Mouse (Mus musculus) bone marrow macrophage, adult 2 months (primary cell): ENCODE results near the gene Tcerg1l. TPM values are rescaled to one million over a fixed set of nuclear protein-coding genes. Genes with fewer than 3 reads are reported as not detected.
A peak's percentile ranks its signal among the peaks of the same experiment; 100 is the strongest.

Source experiments
- H3K27ac ChIP-seq: 2 replicates; pipeline ENCODE4 v1.5.1; 2012; ENCODE audit warnings: low read depth, low read length; ENCODE audit not compliant: insufficient read depth
- H3K4me1 ChIP-seq: 2 replicates; pipeline ENCODE4 v1.6.1; 2012; ENCODE audit warnings: low read length; ENCODE audit not compliant: control insufficient read depth, insufficient read depth
- H3K4me3 ChIP-seq: 2 replicates; pipeline ENCODE4 v1.5.1; 2012; ENCODE audit warnings: mild to moderate bottlenecking, low read length, moderate library complexity; ENCODE audit not compliant: insufficient read depth
- CTCF ChIP-seq: IDR thresholded peaks from 2 replicates; pipeline ENCODE4 v1.5.1; 2012; ENCODE audit warnings: low read depth, mild to moderate bottlenecking, low read length, moderate library complexity
- POLR2A ChIP-seq: IDR thresholded peaks from 2 replicates; pipeline ENCODE4 v1.6.1; 2012; ENCODE audit warnings: mild to moderate bottlenecking, low read depth, low read length, borderline replicate concordance
- polyA plus RNA-seq: library from polyadenylated mRNA; stranded (reverse); fragments of >200 nt; gene quantifications from 2 replicates; pipeline ENCODE4 v1.2.4, GENCODE M21; 2012; ENCODE audit not compliant: missing spikeins, insufficient read depth, insufficient read length

The Tcerg1l gene
- polyA plus RNA-seq, 1 experiment = not detected

GRCm38 (mm10) chr7:138396863-138397484, 556 bp downstream of the Tcerg1l start:
- Histone ChIP-seq H3K4me1 (peaks cover 3% of the 10 kb centered on the region; the same call in 1 of the 2 replicates), H3K27ac (no peak overlapping the region), H3K4me3 (no peak overlapping the region)
- TF ChIP-seq CTCF = no peak
- TF ChIP-seq POLR2A = no peak

DNA sequence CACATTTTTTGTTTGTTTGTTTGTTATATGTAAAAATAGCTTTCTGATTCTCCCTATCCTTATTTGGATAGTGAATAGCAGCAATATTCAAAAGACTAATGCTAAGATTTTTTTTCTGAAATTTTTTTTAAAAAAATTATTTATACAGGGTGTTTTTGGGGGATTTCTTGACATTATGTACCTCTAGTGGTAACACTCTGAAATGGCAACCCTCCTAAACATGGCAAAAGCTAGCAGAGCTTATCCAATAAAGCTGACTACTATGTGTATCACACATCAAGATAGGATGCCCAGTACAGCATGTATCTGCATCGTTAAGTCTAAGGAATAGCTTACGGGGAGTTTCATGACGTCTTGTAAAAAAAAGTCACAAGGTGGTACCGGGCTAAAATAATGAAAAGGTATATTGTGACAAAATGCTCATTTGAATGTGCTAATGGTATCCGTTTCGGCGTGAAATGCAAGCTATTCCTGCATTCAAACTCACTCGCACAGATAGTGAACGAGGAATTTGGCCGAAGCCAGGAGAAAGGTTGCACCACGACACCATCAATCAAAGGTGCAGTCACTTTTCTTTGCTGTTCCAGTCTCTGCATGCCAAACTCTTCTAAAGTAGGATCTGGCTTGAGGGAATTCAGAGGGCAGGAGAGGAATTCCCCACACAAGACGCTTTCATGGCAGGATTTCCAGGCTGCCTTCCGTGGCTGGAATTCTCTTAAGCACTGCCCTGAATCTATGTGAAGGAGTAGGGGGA, 1.2 kb downstream of the Tcerg1l start:
- peaks cover 3% of the 10 kb centered on the region; the same call in 1 of the 2 replicates for H3K4me1 ChIP-seq
- no peak overlapping the region for H3K4me3 ChIP-seq
- no peak for TF ChIP-seq CTCF
- TF ChIP-seq POLR2A = no peak
- H3K27ac ChIP-seq = no peak overlapping the region

DNA sequence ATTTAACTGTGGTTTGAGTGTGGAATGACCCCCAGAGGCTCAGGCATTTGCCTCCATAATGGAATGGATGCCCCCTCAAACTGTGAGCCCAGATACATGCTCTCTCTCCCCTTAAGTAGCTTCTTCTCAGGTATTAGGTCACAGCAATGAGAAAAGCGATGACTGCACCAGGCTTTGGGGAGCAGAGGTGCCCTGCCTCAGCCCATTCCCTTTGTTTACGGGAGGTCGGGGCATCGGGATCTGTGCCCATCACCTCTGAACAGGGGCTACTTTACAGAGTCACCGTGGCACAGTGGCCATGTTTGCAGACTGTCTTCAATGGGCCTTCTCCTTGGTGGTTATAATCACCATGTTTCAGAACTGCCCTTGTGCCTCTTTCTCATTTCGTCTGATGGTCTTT, 7.6 kb downstream of the Tcerg1l start:
- TF ChIP-seq CTCF (no peak), POLR2A (no peak)
- peak overlapping the region; percentile 71; the same call in 1 of the 2 replicates for H3K27ac ChIP-seq
- H3K4me3 ChIP-seq = no peak overlapping the region

GRCm38 (mm10) chr7:138389071-138389470, 8.5 kb downstream of the Tcerg1l start:
- Histone ChIP-seq H3K27ac (peak overlapping the region; percentile 93), H3K4me1 (peaks cover 20% of the 10 kb centered on the region)

More for the DNA sequence above, 7.6 kb downstream of the Tcerg1l start:
- H3K4me1 ChIP-seq = peaks cover 20% of the 10 kb centered on the region

DNA sequence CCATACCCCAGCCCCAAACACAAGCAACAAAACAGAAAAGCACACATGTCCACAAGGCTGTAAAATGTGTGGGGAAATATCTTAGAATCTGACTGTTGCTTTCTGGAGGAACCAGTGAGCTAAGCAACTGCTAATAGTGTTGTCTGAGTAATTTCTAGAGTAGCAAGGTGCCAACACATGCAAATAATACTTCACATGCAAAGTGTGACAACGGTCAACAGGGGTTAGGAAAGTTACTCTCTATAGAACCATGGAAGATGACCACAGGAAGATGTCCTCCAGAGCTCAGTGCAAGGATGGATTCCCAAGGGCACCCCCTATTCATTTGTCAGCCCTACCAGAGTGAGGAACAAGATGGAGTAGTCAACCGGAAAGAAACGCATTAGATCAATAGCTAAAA, 18.3 kb downstream of the Tcerg1l start:
- Histone ChIP-seq H3K4me3 (no peak overlapping the region), H3K4me1 (no peaks in the 10 kb centered on the region), H3K27ac (no peak overlapping the region)
- no peak for TF ChIP-seq CTCF
- no peak for TF ChIP-seq POLR2A

More at GRCm38 (mm10) chr7:138389071-138389470, 8.5 kb downstream of the Tcerg1l start:
- TF ChIP-seq CTCF (no peak), POLR2A (no peak)
- peak overlapping the region; percentile 15 for H3K4me3 ChIP-seq

- Histone ChIP-seq H3K27ac (no peak overlapping the region), H3K4me3 (no peak overlapping the region), H3K4me1 (no peaks in the 10 kb centered on the region)
- TF ChIP-seq CTCF (no peak), POLR2A (no peak)
Measured at GRCm38 (mm10) chr7:138378546-138378945, 19.0 kb downstream of the Tcerg1l start.

- Histone ChIP-seq H3K4me1 (no peaks in the 10 kb centered on the region), H3K27ac (no peak overlapping the region), H3K4me3 (no peak overlapping the region)
- no peak for TF ChIP-seq CTCF
- no peak for TF ChIP-seq POLR2A
Measured at GRCm38 (mm10) chr7:138375573-138375972, 22.0 kb downstream of the Tcerg1l start.

DNA sequence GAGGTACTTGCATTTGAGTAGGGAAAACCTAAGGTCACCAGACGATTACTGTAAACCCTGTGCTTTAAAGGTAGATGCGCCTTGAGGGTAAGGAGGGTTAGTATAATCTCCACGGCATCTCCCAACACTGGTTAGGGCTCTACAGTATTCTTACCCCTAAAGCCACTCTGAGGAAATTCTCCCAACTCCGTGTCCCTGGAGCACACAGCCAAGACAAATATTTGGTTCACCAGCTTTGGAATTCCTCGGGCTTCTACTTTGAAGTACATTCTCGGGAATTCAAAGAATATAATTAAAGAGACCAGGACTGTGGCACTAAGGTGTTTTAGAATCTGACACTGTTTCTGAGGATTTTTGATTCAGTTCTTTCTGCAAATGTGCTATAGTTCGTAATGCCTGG, 23.2 kb downstream of the Tcerg1l start:
- TF ChIP-seq CTCF (no peak), POLR2A (no peak)
- Histone ChIP-seq H3K4me1 (no peaks in the 10 kb centered on the region), H3K27ac (no peak overlapping the region), H3K4me3 (no peak overlapping the region)

DNA sequence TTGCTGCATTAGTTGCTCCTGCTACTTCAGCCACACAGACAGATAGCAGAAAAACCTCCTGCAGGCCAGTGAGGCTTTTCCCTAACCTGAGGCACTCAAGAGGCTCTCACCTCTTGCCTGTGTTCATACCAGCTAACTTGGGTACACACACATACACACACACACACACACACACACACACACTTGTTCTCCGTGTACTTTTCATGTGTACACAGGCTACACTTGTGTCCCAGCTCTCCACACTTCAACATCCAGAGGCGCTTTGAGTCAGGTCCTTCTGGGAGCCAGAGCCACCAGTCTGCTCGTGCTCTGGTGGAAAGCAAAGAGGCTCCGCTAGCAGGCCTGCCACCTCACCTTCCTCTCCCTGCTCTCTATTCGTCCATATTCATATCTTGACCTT, 24.0 kb downstream of the Tcerg1l start:
- no peaks in the 10 kb centered on the region for H3K4me1 ChIP-seq
- TF ChIP-seq CTCF = no peak
- no peak for TF ChIP-seq POLR2A
- H3K27ac ChIP-seq = no peak overlapping the region
- H3K4me3 ChIP-seq = no peak overlapping the region

DNA sequence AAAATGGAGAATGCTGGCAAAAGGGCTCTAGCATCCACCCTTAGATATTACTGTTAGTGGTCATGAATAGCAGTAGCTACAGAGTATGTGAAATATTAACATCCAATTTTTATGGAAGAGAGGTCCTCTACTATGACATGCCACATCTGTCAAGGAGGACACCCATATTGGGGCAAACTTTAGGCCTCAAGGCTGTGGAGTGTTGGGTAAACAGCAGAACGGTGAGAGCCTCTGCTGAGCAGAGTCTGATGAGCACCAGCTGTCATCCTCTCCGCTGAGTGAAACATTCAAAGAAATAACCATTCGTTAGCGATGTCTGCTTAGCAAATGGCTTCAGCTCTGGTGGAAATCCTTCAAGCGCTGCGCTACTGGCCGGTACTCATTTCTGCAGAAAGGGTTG, 30.0 kb downstream of the Tcerg1l start:
- H3K27ac ChIP-seq = no peak overlapping the region
- TF ChIP-seq POLR2A (no peak), CTCF (no peak)
- H3K4me1 ChIP-seq = no peaks in the 10 kb centered on the region

More for the DNA sequence above, 30.0 kb downstream of the Tcerg1l start:
- H3K4me3 ChIP-seq = no peak overlapping the region
